Mouse (Mus musculus): ENCODE results near the gene Myom3.

The Myom3 gene

GRCm38 (mm10) chr4:135761048-135761447, 1.5 kb downstream of the Myom3 start:
- intact Hi-C loops (cut with DNase I) = no loop called here

DNA sequence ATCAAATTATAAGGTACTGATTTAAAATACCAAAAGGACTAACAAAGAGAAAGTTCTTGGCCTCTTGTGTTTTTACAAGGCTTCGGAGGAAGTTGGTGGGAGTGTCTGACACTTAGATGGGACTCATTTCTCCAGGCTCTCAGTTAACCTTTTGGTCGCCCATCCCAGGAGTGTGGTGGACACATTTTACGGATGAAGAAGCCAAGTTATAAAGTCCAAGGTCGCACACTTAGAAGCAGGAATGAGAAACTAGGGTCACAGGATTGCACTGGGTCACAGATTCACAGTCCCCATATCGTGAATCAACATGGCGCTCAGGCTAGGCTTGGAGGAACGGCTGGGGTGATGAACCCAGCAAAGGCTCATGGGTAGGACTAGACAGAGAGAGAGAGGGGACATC, 2.1 kb downstream of the Myom3 start:
- intact Hi-C loops (cut with DNase I) = no loop called here

DNA sequence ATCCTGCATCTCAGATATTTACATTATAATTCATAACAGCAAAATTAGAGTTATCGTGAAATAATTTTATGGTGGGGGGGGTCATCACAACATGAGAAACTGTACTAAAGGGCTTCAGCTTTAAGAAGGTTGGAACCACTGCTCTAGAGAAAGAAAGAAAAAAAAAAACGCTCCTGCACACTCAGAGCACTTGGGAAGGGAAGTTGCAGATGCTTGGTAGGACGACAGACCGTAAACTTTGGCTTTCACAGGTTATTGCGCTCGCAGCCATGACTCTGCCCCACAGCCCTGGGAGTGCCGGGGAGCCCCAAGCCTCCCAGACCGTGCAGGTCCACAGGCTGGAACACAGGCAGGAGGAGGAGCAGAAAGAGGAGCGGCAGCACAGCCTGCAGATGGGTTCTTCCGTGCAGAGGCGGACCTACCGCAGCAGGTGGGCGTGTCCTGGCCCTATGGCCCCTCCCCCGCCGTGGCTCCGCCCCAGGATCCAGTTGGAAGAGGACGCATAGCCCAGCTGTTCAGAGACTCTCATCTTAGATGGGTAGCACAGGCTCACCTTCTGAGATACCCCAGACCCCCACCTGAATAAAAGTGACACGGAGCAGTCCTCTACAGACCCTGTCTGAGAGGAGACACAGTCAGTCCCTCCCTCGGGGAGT, 2.9 kb downstream of the Myom3 start:
- intact Hi-C loops (cut with DNase I) = no loop called here

- intact Hi-C loops (cut with DNase I) = loop anchor here (5.0 kb wide), 1 partner anchor 52 kb away; no protein-coding TSS in a partner anchor
Observed at GRCm38 (mm10) chr4:135764700-135765099, 5.2 kb downstream of the Myom3 start.

DNA sequence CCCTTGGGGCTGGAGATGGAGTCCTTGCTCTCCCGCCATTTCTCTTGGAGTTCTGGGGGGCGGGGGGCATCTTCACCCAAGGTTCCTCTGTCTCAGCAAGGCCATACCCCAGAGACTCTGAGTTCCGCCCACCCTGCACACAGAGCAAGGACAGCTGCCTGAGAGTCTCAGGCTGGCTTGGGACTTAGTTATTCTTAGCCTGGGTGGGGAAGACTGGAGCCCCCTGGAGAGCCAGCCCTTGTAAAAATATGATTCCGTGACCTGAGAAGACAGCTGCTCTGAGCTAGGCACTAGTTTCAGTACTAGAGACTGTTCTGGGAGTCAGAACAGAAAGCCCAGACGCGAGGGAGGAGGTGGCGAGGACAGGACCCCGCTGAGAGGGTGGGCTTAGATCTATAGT, 6.2 kb downstream of the Myom3 start:
- intact Hi-C loops (cut with DNase I) = loop anchor here (5.0 kb wide), 1 partner anchor 53 kb away; no protein-coding TSS in a partner anchor

DNA sequence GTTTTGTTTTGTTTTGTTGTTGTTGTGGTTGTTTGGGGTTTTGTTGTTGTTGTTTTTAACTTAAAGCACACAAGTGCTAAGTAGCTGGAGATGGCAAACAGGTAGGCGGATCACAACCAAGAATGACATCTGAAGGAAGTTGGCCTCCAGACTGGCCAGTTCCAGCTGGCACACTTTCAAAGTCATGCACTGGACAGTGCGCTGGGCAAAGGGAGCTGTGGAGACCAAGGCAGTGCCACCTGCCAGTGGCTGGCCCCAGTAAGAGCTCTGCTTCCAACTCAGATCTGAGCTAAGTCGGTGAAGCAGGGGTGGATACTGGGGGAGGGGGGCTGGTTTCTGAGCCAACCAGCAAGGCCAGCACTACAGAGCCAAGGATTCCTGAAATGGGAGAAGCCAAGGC, 7.5 kb downstream of the Myom3 start:
- intact Hi-C loops (cut with DNase I) = loop anchor here (5.0 kb wide), 1 partner anchor 55 kb away; no protein-coding TSS in a partner anchor

DNA sequence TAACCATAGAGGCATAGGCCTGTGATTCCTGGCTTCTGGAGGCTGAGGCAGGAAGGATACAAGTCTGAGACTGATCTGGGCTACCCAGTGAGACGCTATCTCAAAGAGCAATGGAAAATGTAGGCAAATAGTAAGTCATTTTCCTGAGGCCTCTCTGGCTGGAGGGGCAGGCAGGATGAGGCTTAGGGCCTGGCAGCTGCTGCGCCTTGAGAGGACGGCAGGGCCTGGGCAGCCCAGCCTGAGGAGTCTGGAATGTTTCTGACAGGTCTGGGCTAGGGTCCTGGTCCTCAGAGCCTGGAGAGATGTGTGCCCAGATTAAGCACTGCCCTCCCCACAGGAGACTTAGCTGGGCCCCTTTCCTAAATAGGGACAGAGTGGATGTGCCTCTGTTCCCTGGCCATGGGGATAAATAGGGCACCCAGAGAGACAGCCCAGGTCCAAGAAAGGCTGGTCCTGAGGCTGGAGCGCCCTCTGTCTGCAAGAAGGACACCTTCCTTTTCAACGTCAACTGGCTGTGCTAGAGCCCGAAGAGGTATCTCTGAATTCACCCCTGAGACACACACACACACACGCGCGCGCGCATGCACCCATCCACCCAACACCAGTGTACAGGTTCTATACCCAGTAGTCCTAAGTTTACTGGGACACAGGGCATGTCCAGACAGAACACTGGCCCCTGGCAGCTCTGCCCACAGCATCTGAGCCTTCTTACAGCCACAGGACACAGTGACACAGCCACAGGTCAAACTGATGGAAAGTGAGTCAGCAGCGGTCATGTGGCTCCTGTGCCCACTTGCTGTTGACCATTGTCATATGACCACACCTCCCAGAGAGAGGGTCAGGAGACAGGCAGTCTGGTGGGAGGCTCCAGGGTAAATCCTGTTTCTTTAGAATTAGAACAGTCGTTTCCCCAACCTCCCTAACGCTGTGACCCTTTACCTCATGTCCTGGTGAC, 9.3 kb downstream of the Myom3 start:
- intact Hi-C loops (cut with DNase I) = loop anchor here (5.0 kb wide), 1 partner anchor 57 kb away; no protein-coding TSS in a partner anchor

DNA sequence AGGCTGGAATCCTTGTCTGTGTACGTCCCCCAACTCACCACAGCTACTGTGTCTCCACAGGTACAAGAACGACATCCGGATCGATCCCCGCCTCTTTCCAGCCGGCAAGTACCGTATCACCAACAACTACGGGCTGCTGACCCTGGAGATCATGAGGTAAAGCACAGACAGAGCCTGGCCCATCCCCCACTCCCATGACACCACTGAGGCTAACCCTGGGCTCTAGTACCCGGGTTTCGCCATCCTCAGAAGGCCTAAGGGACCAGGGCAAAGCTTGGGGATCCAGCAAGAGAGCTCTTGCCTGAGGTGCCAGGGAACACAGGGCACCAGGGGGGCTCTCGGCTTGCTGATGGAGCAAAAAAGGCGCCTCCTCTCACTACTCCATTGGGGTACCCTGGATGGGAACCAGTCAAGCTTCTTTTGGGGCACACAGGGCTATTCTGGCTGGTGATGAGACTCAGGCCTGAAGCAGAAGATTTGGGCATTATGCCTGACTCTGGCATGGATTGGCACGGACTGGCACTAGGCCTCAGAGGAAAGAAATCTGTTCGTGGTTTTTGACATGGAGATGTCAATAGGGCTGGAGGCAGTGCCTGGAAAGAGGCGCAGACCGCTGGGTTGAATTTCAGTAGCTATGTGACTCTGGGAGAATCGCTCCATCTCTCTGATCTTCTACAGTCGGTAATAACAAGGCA, 11.2 kb downstream of the Myom3 start:
- intact Hi-C loops (cut with DNase I) = no loop called here

DNA sequence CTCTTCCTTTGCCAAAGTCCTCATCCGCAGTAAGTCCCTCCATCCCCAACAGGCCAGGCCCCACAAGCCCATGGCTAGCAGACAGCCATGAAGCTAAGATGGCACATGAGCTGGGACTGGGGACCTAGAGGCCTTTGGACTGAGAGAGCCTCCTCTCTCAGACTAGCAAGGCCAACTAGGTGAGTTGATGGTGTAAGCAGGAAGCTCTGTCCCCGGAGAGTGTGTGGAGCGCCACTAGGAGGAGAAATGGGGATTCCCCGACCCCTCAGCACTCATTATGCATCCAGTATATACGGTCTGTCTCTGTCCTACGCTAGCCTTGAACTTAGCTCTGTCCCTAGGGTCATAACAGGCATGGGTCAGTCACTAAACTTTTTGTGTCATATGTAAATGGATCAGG, 12.1 kb downstream of the Myom3 start:
- intact Hi-C loops (cut with DNase I) = no loop called here

GRCm38 (mm10) chr4:135772671-135773070, 13.2 kb downstream of the Myom3 start:
- intact Hi-C loops (cut with DNase I) = no loop called here

GRCm38 (mm10) chr4:135774496-135774895, 15.0 kb downstream of the Myom3 start:
- intact Hi-C loops (cut with DNase I) = no loop called here

GRCm38 (mm10) chr4:135776850-135777249, 17.3 kb downstream of the Myom3 start:
- intact Hi-C loops (cut with DNase I) = no loop called here

DNA sequence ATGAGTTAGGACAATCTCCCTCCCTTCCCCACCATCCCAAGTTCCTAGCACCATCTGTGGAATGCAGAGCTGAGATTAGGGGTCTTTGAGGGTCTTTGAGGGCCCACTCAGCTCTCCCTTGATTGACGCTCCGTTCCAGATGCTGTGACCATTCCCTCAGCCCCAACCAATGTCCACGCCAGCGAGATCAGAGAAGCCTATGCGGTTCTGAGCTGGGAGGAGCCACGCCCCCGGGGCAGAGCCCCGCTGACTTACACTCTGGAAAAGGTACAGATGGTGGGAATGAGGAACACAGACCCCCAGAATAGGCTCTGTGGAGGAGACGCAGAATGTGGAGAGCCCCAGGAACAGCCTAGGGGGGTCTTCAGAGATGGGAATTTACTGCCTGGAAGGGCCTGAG, 20.1 kb downstream of the Myom3 start:
- intact Hi-C loops (cut with DNase I) = no loop called here

GRCm38 (mm10) chr4:135780255-135780654, 20.7 kb downstream of the Myom3 start:
- intact Hi-C loops (cut with DNase I) = no loop called here

GRCm38 (mm10) chr4:135781304-135781703, 21.8 kb downstream of the Myom3 start:
- intact Hi-C loops (cut with DNase I) = no loop called here

- intact Hi-C loops (cut with DNase I) = no loop called here
Observed at GRCm38 (mm10) chr4:135786581-135786980, 27.1 kb downstream of the Myom3 start.

DNA sequence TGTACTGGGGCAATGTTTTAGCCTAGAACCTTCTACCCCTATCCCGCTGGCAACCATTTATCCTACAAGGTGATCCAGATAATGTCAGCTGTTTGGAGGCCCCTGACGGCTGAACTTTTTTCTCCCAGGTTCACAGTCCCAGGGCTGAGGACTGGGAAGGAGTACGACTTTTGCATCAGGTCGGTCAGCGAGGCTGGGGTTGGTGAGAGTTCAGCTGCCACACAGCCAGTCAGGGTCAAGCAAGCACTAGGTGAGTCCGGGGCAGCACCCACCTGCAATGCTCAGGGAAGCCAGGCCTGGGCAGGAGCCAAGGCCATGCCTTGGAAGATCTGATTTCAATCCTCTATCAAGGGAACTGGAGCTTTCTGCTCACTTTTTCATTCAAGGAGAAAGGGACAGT, 27.8 kb downstream of the Myom3 start:
- intact Hi-C loops (cut with DNase I) = no loop called here

DNA sequence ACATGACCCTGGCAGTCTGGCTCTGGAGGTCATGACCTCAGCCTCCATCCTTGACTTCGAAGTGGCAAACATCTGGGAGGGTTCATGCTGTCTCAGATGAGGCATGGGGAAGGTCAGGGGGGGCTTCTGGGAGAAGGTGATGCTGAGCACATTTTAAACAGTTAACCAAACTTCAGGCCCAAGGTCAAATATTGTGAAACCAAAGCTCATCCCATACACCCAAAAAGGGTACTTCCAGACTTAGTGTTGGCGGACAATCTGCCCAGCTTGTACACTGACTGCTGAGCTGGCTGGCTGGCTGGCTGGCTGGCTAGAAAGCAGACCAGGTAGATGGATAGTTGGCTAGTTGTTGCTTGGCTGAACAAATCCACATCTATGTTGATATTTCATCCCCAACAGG, 29.6 kb downstream of the Myom3 start:
- intact Hi-C loops (cut with DNase I) = no loop called here

DNA sequence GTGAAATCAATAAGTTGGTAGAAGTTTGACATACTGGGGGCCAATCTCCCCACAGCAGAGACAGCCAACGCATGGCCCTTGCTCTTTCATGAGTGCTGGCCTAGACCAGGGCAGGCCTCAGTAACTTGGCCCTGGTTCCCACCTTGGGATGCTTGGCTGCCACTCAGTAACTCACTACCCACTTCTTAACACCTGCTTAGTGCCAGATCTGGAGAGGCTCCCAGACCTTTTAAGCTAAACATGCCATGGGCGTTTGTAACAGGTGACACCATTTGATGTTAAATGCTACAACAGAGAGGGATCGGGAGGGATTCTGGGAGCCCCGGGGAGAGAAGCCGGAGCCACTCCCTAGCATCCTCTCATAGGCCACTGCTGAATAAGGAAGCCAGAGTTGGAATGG, 33.3 kb downstream of the Myom3 start:
- intact Hi-C loops (cut with DNase I) = no loop called here

GRCm38 (mm10) chr4:135797931-135798330, 38.4 kb downstream of the Myom3 start:
- intact Hi-C loops (cut with DNase I) = no loop called here

GRCm38 (mm10) chr4:135801543-135801942, 42.0 kb downstream of the Myom3 start:
- intact Hi-C loops (cut with DNase I) = loop anchor here (2.0 to 5.0 kb wide), 2 partner anchors 75 to 131 kb away; no protein-coding TSS in a partner anchor

- intact Hi-C loops (cut with DNase I) = loop anchor here (5.0 kb wide), 1 partner anchor 129 kb away; no protein-coding TSS in a partner anchor
Observed at GRCm38 (mm10) chr4:135803299-135803698, 43.8 kb downstream of the Myom3 start.
